Mouse (Mus musculus): ENCODE results near the gene Itga3. TPM values are rescaled to one million over a fixed set of nuclear protein-coding genes. Genes with fewer than 3 reads are reported as not detected.

The Itga3 gene
- total RNA-seq, 1 experiment from 2014 or later, result 0.23 TPM

DNA sequence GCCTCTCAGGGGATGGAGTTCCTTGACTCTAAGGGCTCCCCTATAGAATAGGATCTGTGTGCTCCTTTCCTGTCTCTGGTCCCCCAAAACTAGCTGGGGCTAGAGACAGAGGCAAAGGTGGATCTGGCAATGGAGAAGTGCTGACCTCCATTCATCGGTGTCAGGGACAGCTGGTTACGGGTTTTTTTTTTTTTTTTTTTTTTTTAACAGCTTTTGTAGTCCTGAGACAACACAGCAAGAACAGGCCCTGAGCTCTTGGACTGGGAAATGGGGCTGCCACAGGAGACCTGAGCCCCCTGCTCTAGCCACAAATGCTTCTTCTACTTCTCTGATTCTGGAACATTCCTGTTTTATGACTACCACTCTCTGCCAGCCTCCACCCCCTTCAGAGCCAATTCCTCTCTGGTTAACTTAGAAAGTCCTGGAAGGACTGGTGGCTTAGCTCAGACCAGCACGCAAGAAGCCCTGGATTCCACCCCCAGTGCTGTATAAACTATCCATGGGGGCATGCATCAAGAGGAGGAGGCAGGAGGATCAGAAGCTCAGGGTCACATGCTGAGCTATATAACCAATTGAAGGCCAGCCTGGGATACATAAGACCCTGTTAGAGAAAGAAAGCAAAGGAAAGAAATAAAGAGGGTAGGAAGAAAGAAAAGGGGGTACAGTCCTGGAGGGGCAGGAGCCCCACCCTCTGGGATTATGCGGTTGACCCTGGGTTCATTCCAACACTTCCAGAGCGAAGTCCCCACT, 21.9 kb upstream of the Itga3 start:
- no peak for ATAC-seq (ENCODE audit: extremely low read depth, insufficient number of reproducible peaks, low FRiP score, poor library complexity, severe bottlenecking)

DNA sequence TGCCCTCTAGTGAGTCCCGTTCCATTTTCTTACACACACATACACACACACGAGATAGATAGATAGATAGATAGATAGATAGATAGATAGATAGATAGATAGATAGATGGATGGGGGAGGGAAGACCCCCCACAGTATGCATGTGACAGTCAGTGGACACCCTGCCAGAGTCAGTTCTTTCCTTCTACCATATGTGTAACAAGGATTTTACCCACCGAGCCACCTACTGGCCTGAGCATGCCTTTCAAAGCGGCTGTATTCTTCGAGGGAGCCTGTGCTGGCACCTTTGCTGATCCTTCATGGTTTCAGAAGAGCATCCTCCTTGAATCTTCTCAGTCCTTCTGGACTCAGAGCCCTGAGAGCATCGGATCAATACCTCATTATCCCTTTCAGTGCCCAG, 21.3 kb upstream of the Itga3 start:
- no peak for ATAC-seq (ENCODE audit: extremely low read depth, insufficient number of reproducible peaks, low FRiP score, poor library complexity, severe bottlenecking)

DNA sequence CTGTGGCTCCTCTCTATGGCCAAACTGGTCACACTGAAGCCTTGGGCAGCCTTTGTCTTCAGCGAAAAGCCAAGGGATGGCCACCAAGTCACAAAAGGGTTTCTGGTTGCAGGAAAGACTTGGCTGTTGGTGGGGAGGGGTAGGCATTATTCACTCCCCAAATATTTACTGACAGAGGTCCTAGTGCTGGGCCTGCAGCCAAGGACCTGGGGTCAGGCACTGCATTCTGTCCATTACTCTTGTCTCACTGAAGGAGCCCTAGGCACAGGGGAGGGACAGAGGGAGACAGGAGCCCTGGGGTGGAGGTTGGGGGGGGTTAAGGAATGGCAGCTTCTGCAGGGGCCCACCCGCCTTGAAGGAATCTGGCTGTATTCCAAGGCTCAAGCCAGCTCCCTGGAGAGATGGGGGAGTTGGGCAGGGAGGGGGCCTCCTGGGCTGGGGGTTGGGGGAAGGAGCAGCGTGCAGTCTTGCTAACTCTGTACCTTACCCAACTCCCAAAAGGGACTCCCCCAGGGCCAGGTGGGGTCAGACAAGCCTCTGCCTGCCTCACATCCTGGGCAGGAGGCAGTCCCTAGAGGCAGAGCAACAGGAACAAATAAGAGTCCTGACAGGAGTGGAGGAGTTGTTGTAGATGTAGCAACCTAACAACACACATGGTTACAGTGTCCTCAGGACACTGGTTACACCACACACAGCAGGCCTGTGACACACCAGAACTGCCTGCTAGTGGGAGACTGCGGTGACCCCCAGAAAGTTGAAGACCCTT, 20.2 kb upstream of the Itga3 start:
- no peak for ATAC-seq (ENCODE audit: extremely low read depth, insufficient number of reproducible peaks, low FRiP score, poor library complexity, severe bottlenecking)

DNA sequence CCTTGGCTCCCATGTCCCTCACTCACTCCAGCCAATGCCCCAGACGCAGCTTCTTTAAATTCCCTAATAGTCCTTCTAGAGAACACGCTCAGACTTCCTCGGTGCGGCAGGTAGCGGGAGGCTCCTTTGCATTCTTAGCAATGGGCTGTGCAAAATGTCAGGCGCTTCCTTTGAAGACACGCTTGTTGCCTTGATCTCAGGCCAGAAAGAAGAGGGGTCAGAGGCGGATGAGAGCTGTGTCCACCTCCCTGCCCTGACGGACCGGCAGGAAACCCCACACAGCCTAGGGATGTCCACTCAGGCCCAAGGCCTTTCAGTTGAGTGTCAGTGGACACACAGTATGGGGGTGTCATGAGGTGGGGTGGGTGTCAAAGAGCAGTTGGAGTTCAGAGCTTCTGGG, 19.0 kb upstream of the Itga3 start:
- no peak for ATAC-seq (ENCODE audit: extremely low read depth, insufficient number of reproducible peaks, low FRiP score, poor library complexity, severe bottlenecking)

DNA sequence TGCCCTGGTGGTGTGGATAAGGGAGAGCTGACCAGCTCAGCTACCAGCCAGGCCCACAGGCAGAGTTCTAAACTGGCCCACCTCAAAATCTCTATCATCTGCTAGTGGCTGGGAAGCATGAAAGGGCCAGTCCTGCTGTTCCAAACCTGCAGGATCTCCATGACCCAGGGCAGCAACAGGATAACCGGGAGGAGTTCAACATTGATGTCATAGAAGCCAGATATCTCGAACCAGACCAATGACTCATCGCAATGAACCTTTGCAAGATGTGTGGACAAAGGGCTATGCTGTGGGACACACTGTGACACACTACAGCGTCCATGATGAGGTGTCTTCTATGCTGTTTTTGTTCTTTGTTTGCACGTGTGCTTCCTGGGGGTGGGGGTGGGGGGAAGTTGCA, 16.5 kb upstream of the Itga3 start:
- ATAC-seq (ENCODE audit: extremely low read depth, insufficient number of reproducible peaks, low FRiP score, poor library complexity, severe bottlenecking), result no peak

DNA sequence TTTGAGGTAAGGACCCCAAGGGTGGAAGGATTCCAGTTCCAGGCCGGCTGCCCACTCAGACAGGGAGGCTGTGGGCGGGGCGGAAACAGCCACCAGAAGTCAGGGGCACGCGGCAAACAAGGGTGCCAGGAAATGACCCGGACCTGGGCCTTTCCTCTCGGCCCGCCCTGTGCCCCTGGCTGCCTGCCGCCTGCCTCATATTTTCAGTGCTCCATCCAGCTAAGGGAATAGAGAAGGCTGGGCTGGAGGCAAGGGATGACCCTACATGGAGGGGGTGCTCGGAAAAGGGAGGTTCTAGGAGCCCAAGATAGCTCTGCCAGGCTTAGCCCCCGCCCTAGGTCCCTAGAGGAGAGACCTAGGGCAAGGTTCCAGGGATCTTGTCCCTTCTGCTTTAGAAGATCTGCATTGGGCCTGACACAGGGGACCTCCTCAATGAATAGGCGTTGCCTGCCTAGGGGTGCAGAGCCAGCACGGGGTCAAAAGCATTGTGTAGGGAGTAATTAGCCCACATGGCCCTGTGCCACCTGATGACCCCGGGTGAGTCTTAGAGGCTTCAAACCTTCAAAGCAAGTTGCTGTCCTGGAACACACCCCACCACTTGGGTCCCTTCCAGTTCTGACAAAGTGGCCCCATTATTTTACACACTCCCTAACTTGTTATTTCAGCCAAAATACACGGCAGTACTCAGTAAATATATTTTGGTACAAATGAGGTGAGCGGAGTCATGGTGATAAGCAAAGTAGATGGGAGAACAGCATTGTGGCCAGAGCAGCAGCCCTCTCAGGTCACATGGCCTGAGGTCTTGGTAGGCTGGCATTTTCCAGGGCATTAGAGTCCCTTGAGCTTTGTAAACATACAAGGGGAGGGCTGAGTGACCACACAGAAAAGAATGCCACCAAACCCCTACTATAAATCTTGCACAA, 12.5 kb upstream of the Itga3 start:
- no peak for ATAC-seq (ENCODE audit: extremely low read depth, insufficient number of reproducible peaks, low FRiP score, poor library complexity, severe bottlenecking)

DNA sequence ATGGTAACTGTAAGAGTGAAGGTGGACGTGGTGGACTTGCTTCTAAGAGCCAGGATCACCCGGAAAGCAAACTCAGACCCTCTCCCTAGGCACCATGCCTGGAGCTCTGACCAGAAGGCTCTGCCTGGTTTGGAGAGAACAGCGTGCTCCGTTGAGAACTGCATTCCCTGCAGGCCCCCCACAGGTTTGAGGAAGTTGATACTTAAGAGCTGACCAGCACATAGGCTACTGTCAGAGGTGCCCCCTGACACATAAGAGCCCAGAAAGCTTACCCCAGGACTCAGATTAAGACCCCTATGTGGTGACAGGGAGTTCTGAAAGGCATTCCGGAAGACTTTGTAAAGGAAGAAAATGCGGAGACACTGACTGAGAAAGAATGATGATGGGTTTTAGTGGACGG, 11.7 kb upstream of the Itga3 start:
- ATAC-seq (ENCODE audit: extremely low read depth, insufficient number of reproducible peaks, low FRiP score, poor library complexity, severe bottlenecking), result no peak

DNA sequence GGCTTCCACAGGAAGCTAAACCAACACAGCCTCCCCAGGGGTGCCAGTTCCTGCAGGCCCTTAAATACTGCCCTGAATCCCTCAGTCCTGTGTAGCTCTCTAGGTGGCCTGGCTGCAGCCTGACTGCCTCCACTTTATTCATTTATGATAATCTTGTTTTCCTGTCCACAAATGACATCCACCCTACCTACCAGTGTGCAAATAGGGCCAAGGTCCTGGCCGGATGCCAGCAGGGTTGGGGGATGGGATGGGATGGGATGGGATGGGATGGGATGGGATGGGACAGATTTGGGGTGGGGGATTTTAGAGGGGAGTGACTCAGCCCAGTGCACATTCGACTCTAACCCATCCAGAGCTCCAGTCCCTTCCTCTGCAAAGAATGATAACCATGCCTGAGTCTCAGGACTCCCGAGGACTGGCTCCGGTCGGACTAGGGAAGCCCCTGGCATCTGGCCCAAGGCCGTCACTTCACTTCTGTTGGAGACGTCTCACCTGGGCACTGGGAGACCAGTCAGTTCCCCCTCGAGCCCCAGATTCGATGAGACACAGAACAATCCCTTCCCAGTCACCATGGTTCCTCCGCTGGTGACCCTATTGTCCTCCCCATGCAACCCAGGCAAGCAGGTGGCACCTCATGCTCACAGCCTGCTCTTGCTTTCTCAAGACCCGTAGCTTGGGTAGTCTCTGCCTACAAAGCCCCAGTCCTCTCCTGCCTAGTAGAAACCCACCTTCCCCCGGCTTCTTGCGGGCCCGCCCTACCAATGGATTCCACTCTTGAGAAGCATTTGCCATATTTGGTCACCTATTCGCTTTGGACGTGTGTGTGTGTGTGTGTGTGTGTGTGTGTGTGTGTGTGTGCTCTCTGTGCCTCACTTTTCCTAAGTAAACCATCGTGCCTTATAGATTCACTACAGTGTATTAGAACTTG, 11.0 kb upstream of the Itga3 start:
- ATAC-seq (ENCODE audit: extremely low read depth, insufficient number of reproducible peaks, low FRiP score, poor library complexity, severe bottlenecking), result no peak

DNA sequence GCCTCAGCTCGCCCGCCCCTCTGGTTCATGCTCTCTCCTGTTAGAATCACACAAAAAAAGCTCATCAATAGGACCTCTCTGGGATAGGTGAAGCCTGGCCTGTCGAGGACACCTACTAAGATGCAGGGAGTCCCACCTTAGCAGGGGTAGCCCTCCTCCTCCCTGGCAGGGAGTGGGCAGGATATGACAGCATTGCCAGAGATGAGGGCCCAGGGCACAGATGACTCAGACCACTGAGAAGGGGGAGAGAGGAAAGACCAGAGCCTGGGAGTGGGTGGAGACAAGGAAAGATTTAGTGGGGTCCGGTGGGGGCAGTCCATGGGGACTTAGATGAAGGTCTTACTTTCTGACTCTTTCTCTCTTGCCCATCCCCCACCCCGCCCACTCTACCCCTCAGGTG, 9.6 kb upstream of the Itga3 start:
- ATAC-seq (ENCODE audit: extremely low read depth, insufficient number of reproducible peaks, low FRiP score, poor library complexity, severe bottlenecking), result no peak

DNA sequence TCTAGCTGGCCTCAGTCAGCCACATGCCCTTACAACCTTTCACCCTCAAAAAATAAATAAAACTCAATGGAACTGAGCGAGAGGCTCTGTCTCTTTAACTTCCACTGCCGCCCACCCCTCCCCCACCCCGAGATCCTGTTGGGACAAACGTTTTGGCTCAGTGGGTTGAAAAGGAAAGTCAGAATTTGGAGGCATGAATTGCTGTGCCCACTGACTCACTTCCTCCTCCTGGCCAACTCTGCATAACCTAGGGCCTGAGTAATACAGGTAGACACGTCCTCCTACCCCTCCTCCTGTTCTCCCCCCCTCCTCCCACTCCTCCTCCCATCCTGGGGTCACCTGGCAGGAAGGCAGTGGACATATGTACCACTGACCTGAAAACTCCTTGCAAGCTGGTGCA, 9.1 kb upstream of the Itga3 start:
- ATAC-seq (ENCODE audit: extremely low read depth, insufficient number of reproducible peaks, low FRiP score, poor library complexity, severe bottlenecking), result no peak

DNA sequence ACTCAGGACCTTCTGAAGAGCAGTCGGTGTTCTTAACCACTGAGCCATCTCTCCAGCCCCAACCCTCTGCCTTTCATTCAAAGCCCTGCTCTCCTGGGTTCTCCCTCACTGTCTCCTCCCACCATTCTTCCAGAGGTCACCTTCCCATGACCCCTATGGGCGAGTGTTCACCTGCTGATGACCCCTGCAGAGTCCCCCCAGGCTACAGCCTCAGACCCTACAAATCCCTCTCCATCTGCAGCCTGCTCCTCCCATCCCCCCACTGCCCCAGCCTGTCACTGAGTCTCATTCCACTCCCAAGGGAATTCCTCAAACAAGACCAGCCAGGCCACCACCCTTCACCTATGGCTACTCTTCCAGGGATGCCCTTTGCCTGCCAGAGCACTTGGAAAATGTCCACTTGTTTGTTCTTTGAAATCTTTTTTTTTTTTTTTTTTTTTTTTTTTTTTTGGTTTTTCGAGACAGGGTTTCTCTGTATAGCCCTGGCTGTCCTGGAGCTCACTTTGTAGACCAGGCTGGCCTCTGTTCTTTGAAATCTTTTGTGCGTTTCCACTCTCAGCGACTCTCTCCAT, 8.3 kb upstream of the Itga3 start:
- no peak for ATAC-seq (ENCODE audit: extremely low read depth, insufficient number of reproducible peaks, low FRiP score, poor library complexity, severe bottlenecking)

DNA sequence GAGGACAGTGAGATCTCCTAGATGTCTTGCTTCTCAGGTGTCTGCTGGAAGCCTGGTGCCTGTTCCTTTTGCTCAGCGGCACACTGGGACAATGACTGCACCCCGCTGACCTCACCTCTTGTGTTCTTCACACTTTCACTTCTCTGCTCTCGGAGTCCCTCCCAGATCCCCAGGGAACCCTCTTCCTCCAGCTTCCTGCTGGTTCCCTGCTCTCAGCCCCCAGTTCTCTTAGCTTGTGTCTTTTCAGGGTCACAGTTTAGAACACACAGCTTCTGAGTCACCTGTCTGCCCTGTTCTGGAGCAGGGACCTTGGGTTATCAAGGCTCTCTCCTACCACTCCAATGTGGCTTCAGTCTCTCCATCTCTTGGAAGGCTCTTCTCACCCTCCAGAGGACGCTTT, 7.6 kb upstream of the Itga3 start:
- ATAC-seq (ENCODE audit: extremely low read depth, insufficient number of reproducible peaks, low FRiP score, poor library complexity, severe bottlenecking), result no peak

DNA sequence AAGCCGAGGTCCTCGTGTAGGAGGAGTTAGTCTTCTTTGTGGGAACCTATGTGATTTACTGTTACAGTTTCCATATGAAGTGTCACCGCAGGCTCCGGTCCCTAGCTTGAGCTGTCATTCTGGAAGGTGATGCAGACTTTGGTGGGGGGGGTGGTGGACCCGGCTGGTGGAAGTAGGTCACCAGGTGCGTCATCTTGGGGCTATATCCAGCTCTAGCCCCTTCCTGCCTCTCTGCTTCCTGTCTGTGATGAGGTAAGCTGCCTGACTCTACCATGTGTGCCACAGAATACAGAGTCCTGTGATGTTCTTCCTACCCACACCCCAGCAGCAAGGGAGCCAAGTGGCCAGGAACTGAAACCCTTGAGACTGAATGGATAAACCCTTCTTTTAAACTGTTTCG, 6.3 kb upstream of the Itga3 start:
- ATAC-seq (ENCODE audit: extremely low read depth, insufficient number of reproducible peaks, low FRiP score, poor library complexity, severe bottlenecking), result no peak

DNA sequence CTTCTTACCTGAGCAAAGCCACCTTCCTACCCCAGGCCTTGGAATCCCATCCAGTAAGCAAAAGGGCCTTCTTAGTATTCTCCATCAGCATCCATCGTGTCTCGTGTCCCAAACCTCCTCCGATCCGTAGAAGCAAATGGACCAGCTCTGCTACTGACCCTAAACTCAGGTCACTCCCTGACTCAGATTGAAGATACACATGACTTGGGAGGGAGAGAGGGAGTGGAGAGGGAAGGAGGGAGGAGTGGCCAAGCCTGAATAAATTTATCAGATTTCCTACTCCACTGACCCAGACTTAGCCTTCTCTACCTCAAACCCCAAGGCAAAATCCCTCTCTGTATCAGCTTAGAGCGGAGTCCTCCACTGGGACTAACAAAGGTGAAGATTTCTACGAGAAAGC, 4.2 kb upstream of the Itga3 start:
- no peak for ATAC-seq (ENCODE audit: extremely low read depth, insufficient number of reproducible peaks, low FRiP score, poor library complexity, severe bottlenecking)

DNA sequence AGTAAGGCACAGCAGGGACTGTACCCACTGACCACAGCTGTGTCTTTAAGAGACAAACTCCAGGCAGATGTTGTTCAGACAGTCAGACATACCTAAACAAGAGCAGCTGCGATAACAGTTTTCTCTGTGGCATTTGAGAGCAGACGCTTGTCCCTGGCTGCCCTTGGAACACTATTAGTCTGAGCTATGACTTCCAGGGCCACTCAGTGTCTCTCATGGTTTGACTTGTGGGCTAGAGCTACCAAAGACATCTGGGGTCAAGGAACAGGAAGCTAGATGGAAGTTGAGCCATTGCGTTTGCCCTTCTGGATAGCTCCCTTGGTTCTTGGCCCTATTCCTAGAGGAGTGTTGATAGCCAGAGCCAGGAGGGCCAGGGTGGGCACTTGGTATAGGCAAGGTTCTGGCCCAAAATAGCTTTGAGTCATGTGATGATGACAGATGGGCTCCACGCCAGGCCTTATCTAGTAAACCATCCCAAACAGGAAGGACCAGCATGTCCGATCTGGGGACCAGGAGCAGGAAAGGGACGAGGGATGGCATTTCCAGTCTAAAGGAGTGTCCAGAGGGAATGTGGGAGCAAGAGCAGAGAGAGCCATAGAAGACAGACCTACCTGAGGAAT, 2.8 kb upstream of the Itga3 start:
- no peak for ATAC-seq (ENCODE audit: extremely low read depth, insufficient number of reproducible peaks, low FRiP score, poor library complexity, severe bottlenecking)

DNA sequence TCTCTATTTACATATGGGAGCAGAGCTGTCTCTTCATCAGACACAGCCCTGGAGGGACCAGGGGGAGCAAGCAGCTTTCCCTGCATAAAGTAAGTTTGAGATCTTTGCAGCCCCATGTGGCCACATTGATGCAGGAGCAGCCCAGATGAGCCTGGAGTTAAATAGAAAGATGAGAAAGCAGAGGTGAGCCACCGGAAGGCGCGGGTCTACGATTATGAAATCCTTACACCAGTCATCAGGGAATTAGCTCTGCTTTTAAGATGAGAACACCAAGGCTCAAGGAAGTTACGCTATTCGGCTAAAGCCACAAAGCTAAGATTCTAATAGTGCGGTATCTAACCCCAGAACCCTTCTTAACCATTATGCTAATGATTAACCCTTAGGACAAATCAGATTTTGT, 1.4 kb upstream of the Itga3 start:
- ATAC-seq (ENCODE audit: extremely low read depth, insufficient number of reproducible peaks, low FRiP score, poor library complexity, severe bottlenecking), result no peak

DNA sequence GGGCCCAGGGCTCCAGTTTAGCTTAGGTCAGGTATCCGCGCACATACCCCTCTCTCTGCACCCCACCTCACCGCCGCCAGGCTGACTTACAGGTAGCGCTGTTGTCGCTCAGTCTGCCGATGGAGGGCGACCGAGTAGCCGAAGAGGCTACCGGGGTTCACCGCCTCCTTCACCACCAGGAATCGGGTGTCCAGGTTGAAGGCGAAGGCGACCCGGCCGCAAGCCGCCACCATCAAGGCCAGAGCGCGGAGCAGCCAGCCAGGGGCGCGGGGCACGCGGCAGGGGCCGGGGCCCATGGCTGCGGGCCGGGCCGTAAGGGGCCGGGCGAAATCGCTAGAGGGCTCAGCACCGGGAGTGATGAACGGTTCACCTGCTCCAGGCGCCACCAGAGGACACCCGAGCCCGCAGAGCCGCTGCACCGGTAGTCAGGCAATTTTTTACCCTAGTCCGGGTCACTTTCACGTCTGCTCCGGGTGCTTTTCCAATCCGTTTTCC, 513 bp downstream of the Itga3 start:
- peak; percentile 53 for ATAC-seq (ENCODE audit: extremely low read depth, insufficient number of reproducible peaks, low FRiP score, poor library complexity, severe bottlenecking)
